Mouse (Mus musculus) hindbrain, embryonic 11.5 days (tissue): ENCODE data around the gene Snx32. TPM values are rescaled to one million over a fixed set of nuclear protein-coding genes. Genes with fewer than 3 reads are reported as not detected.

Experiments
- ATAC-seq: fragments of 200-750 bp; cut with Nextera tagmentation; 2 replicates; pipeline ENCODE4 v1.8.0; 2017; ENCODE audit warnings: mild to moderate bottlenecking, moderate TSS enrichment, moderate library complexity; ENCODE audit not compliant: low FRiP score
- DNase-seq: peaks from one replicate; pipeline ENCODE4 v3.0.0-alpha.2; 2015; ENCODE audit warnings: low spot score
- H3K27ac ChIP-seq: fragments of 300-500 bp; sonication (generic); 2 replicates; pipeline ENCODE4 v1.5.1; 2014; ENCODE audit warnings: mild to moderate bottlenecking, low read depth, low read length
- H3K27me3 ChIP-seq: fragments of 300-500 bp; sonication (generic); 2 replicates; pipeline ENCODE4 v1.6.1; 2014; ENCODE audit warnings: mild to moderate bottlenecking, low read length, moderate library complexity, mixed read lengths; ENCODE audit not compliant: control insufficient read depth, insufficient read depth
- H3K36me3 ChIP-seq: fragments of 300-500 bp; sonication (generic); 2 replicates; pipeline ENCODE4 v1.6.1; 2014; ENCODE audit warnings: mild to moderate bottlenecking, low read length, moderate library complexity, mixed read lengths; ENCODE audit not compliant: control insufficient read depth, insufficient read depth
- H3K4me1 ChIP-seq: fragments of 300-500 bp; sonication (generic); replicated peaks from 2 replicates; pipeline ENCODE4 v1.6.1; 2014; ENCODE audit warnings: low read length, mixed read lengths; ENCODE audit not compliant: control insufficient read depth, insufficient read depth
- H3K4me2 ChIP-seq: fragments of 300-500 bp; sonication (generic); replicated peaks from 2 replicates; pipeline ENCODE4 v1.6.1; 2014; ENCODE audit warnings: mild to moderate bottlenecking, low read depth, low read length
- H3K4me3 ChIP-seq: fragments of 300-500 bp; sonication (generic); 2 replicates; pipeline ENCODE4 v1.5.1; 2014; ENCODE audit warnings: low read depth, low read length
- H3K9ac ChIP-seq: fragments of 300-500 bp; sonication (generic); 2 replicates; pipeline ENCODE4 v1.6.1; 2014; ENCODE audit warnings: low read depth, low read length
- H3K9me3 ChIP-seq: fragments of 300-500 bp; sonication (generic); 2 replicates; pipeline ENCODE4 v1.6.1; 2016; ENCODE audit warnings: low read length; ENCODE audit not compliant: control insufficient read depth
- WGBS: fragments of 180-500 bp; shearing (Covaris S2); extraction: QIAGEN DNeasy Blood & Tissue Kit; methylation state at CpG from one replicate; pipeline ENCODE4 v1.1.7; 2014; 5-methylcytosine and 5-hydroxymethylcytosine counted together
- polyA plus RNA-seq: library from polyadenylated mRNA; unstranded; fragments of >200 nt; fragmentation: Nextera tagmentation; extraction: Ambion mirVana; gene quantifications from 2 replicates; pipeline ENCODE4 v1.2.1, GENCODE M21; 2014

Snx32 gene
- polyA plus RNA-seq, 1 experiment from 2014 or later, result 21.2 TPM

DNA sequence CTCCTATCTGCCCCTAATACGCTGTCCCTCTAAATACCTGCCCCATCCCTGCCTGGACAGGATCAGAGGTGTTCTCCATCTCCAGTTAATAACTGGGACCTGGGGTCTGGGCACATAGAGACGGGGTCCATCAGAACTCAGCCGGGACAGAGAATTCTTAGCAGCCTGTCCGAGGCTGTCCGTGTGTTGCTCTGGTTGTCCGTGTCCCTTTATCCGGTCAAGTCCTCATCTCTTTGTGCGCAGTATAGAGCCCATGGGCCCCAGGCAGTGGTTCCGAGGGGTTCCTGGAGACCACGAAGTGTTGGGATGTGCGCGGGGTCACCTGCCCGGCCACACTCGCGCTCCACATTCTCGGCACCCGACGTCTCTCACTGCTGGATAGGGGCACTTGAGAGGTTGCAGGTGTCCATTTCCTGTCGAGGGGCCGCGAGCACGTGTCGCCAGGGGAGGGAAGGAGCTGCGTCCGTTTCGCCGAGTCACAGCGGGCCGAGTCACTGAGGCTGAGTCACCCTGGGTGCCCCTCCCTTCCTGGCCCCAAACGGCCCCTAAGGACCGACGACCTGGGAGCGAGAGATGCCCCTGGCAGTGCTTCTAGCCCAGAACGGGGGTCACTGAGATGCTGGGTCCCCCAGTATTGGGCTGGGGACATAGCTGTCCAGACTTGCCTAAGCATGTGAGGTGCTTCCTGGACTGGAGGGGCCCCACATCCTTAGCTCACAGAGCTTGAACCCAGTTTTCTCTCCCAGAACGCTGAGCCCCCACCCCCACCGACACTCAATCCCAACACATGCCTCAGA lies 61.8 kb downstream of the Snx32 start:
- Histone ChIP-seq H3K36me3 (no peaks in the 10 kb centered on the region), H3K9ac (no peak overlapping the region), H3K4me2 (peak overlapping the region; percentile 82; the same call in 1 of the 2 replicates), H3K27ac (no peak overlapping the region), H3K4me3 (peak overlapping the region; percentile 52; the same call in 1 of the 2 replicates), H3K27me3 (peaks cover 46% of the 10 kb centered on the region), H3K9me3 (no peaks in the 10 kb centered on the region), H3K4me1 (no peaks in the 10 kb centered on the region; the same call in 1 of the 2 replicates)
- ATAC-seq, result no peak
- WGBS, result 9% methylated on average over 36 of the region's 36 CpGs
- DNase-seq, result peak; percentile 51

GRCm38 (mm10) chr19:5447515-5448353 lies 62.6 kb downstream of the Snx32 start, which contains the start of gene Fosl1:
TSS of gene Fosl1 (plus strand) at chr19:5447547.
- peak within 1 kb of the TSS; percentile 82 for H3K4me2 ChIP-seq
- WGBS, result under 1% methylated on average over 70 of the region's 70 CpGs
- H3K9ac ChIP-seq, result peak within 1 kb of the TSS; percentile 36; the same call in 1 of the 2 replicates
- no peaks in the 10 kb centered on the region for H3K36me3 ChIP-seq
- H3K4me1 ChIP-seq, result no peaks in the 10 kb centered on the region; the same call in 1 of the 2 replicates
- peak; percentile 74 for DNase-seq
- peak within 1 kb of the TSS; percentile 52 for H3K4me3 ChIP-seq
- no peak within 1 kb of the TSS for H3K27ac ChIP-seq
- ATAC-seq, result peak; percentile 51; the same call in 1 of the 2 replicates
- H3K27me3 ChIP-seq, result peaks cover 46% of the 10 kb centered on the region
- H3K9me3 ChIP-seq, result no peaks in the 10 kb centered on the region

DNA sequence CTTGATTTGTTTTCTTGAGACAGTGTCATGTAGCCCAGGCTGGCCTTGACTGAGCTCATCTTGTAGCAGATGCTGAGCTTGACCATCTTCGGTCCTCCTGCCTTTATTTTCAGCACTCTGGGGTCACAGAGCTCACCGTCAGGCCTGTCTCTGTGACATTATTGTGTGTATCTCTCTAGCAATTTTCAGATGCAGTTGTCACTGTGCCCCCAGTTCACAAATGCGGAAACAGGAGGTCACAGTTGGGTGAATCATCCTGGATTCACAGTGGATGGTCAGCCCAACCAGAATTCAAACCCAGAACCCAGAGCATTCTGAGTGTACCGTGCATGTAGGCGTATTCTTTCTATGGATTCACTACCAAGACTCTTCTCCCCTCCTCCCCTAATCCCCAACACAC lies 64.6 kb downstream of the Snx32 start:
- WGBS, result 88% methylated on average over 5 of the region's 5 CpGs
- Histone ChIP-seq H3K4me2 (no peak overlapping the region), H3K9ac (no peak overlapping the region), H3K4me1 (no peaks in the 10 kb centered on the region; the same call in 1 of the 2 replicates), H3K36me3 (no peaks in the 10 kb centered on the region), H3K9me3 (no peaks in the 10 kb centered on the region), H3K4me3 (no peak overlapping the region), H3K27ac (no peak overlapping the region), H3K27me3 (peaks cover 46% of the 10 kb centered on the region)
- ATAC-seq (no peak), DNase-seq (no peak)

DNA sequence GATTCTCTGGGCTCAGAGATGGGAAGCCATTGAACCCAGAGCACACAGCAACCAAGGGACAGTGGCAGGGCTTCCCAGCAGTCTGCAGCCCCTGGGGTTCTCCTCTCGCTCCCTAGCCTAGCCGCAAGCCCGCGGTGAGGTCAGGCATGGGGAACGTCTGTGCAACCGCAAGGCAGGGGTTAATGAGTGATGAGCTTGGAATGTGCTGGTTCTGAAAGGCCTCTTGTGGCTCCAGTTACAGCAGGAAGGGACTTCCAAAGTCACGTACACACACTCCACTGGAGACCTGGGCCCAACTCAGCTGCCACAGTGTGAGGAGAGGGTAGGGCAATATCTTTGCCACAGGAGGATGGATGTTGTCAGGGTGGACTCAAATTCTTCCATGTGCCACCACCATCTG lies 65.4 kb downstream of the Snx32 start:
- 30% methylated on average over 7 of the region's 7 CpGs for WGBS
- H3K36me3 ChIP-seq, result no peaks in the 10 kb centered on the region
- H3K27ac ChIP-seq, result no peak overlapping the region
- no peak overlapping the region for H3K4me3 ChIP-seq
- H3K9ac ChIP-seq, result no peak overlapping the region
- peaks cover 41% of the 10 kb centered on the region for H3K27me3 ChIP-seq
- DNase-seq, result no peak
- H3K4me2 ChIP-seq, result no peak overlapping the region
- H3K9me3 ChIP-seq, result no peaks in the 10 kb centered on the region; the same call in 1 of the 2 replicates
- H3K4me1 ChIP-seq, result no peaks in the 10 kb centered on the region; the same call in 1 of the 2 replicates
- ATAC-seq, result no peak

DNA sequence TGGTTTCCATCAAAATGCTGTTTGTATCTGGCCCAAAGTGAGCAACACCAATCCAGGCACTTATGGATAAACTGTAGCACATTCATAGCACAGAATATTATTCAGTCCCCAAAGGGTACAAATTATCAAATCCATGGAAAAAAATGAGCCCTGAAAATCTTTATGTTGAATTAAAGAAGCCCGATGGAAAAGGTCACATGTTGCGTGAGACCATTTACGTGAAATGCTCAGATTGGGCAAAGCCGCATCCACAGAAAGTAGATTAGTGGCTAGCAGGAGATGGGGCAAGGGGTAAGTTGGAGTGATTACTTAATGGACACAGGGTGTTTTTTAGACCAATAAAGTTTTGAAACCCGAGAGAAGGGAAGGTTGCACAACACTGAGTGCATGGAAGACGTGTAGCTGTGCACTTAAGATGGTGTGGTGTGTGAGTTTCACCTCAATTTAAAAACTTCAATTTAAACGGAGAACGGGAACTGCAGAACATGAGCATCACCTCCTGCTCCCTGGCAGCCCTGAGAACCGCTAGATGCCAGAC lies 65.9 kb downstream of the Snx32 start:
- Histone ChIP-seq H3K9me3 (no peaks in the 10 kb centered on the region; the same call in 1 of the 2 replicates), H3K27me3 (peaks cover 36% of the 10 kb centered on the region), H3K27ac (no peak overlapping the region), H3K9ac (no peak overlapping the region), H3K4me3 (no peak overlapping the region), H3K4me2 (no peak overlapping the region), H3K4me1 (no peaks in the 10 kb centered on the region; the same call in 1 of the 2 replicates), H3K36me3 (no peaks in the 10 kb centered on the region)
- no peak for DNase-seq
- ATAC-seq, result no peak
- 67% methylated on average over 9 of the region's 9 CpGs for WGBS

Other genes with a start within 250 kb of the Snx32 start
- gene Pacs1, start 237.4 kb downstream of the Snx32 start, polyA plus RNA-seq, result 23.2 and 23.4 TPM in 2 replicates
- gene Sf3b2, start 215.1 kb downstream of the Snx32 start, polyA plus RNA-seq, result 385 and 404 TPM in 2 replicates
- 14.0 and 14.6 TPM in 2 replicates for gene Gal3st3, start 212.2 kb downstream of the Snx32 start, polyA plus RNA-seq
- not detected in 2 replicates for gene Catsper1, start 174.8 kb downstream of the Snx32 start, polyA plus RNA-seq
- gene Cst6, start 161.0 kb downstream of the Snx32 start, polyA plus RNA-seq, result 1.7 and 2.3 TPM in 2 replicates
- 73.6 and 76.6 TPM in 2 replicates for gene Eif1ad, start 143.8 kb downstream of the Snx32 start, polyA plus RNA-seq
- 392 and 442 TPM in 2 replicates for gene Banf1, start 143.4 kb downstream of the Snx32 start, polyA plus RNA-seq
- 75.2 and 79.2 TPM in 2 replicates for gene Sart1, start 121.8 kb downstream of the Snx32 start, polyA plus RNA-seq
- gene Tsga10ip, start 108.0 kb downstream of the Snx32 start, polyA plus RNA-seq, result 0.53 and 0.54 TPM in 2 replicates
- 182 and 211 TPM in 2 replicates for gene Drap1, start 85.6 kb downstream of the Snx32 start, polyA plus RNA-seq
- gene AI837181, start 85.4 kb downstream of the Snx32 start, polyA plus RNA-seq, result 33.4 and 35.2 TPM in 2 replicates
- 0.13 TPM in 1 of 2 replicates, not detected in the other for gene Fosl1, start 63.0 kb downstream of the Snx32 start, polyA plus RNA-seq
- 6.6 and 6.9 TPM in 2 replicates for gene Ccdc85b, start 52.6 kb downstream of the Snx32 start, polyA plus RNA-seq
- gene Fibp, start 49.9 kb downstream of the Snx32 start, polyA plus RNA-seq, result 103 and 119 TPM in 2 replicates
- gene Ctsw, start 42.0 kb downstream of the Snx32 start, polyA plus RNA-seq, result 3.0 and 4.7 TPM in 2 replicates
- 51.2 and 55.7 TPM in 2 replicates for gene Efemp2, start 36.6 kb downstream of the Snx32 start, polyA plus RNA-seq
- 38.8 and 44.3 TPM in 2 replicates for gene Mus81, start 22.1 kb downstream of the Snx32 start, polyA plus RNA-seq
- 3,904 and 4,056 TPM in 2 replicates for gene Cfl1, start 20.1 kb downstream of the Snx32 start, polyA plus RNA-seq
- 0.34 TPM in 1 of 2 replicates, not detected in the other for gene 1700020D05Rik, start 6.8 kb downstream of the Snx32 start, polyA plus RNA-seq
- 0.40 and 0.52 TPM in 2 replicates for gene Ovol1, start 50.1 kb upstream of the Snx32 start, polyA plus RNA-seq
- gene Ap5b1, start 57.5 kb upstream of the Snx32 start, polyA plus RNA-seq, result 1.4 and 1.5 TPM in 2 replicates
- 143 and 148 TPM in 2 replicates for gene Rnaseh2c, start 91.3 kb upstream of the Snx32 start, polyA plus RNA-seq
- 36.9 and 39.3 TPM in 2 replicates for gene Kat5, start 99.7 kb upstream of the Snx32 start, polyA plus RNA-seq
- gene Rela, start 126.9 kb upstream of the Snx32 start, polyA plus RNA-seq, result 27.2 and 29.6 TPM in 2 replicates
- 7.8 and 8.2 TPM in 2 replicates for gene Sipa1, start 153.2 kb upstream of the Snx32 start, polyA plus RNA-seq
- 13.4 and 14.7 TPM in 2 replicates for gene Map3k11, start 178.2 kb upstream of the Snx32 start, polyA plus RNA-seq
- 22.9 and 23.1 TPM in 2 replicates for gene Pcnx3, start 178.4 kb upstream of the Snx32 start, polyA plus RNA-seq
- gene Kcnk7, start 193.8 kb upstream of the Snx32 start, polyA plus RNA-seq, result 0.19 TPM in 1 of 2 replicates, not detected in the other
- 4.4 and 6.2 TPM in 2 replicates for gene Ehbp1l1, start 215.8 kb upstream of the Snx32 start, polyA plus RNA-seq
- 165 and 174 TPM in 2 replicates for gene Fam89b, start 219.1 kb upstream of the Snx32 start, polyA plus RNA-seq
- 3.5 and 3.8 TPM in 2 replicates for gene Ltbp3, start 230.4 kb upstream of the Snx32 start, polyA plus RNA-seq